8 mouse cellular contexts compared by ENCODE assay signal in the genomic region with DNA sequence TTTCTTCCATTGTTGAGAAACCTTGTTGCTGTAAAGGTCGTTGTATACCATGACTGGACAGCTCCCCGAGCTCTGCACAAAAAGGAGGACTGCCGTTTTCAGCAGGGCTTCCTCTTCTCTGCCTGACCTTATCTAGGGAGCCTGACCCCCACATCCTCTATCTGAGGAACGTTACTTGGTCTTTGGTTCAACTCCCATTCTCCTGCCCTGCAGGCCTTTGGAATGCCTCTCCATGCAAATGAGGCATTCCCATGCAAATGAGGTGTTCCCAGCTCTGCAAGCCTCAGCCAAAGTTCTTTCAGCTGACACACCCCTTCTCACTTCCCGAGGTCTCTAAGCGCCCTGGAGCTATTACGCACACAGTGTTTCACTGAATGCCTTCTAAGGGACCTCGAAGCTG. TPM values are rescaled to one million over a fixed set of nuclear protein-coding genes. Genes with fewer than 3 reads are reported as not detected.
DNase-seq lines count a peak whose midpoint lies in the region; ATAC-seq and TF ChIP-seq lines count a peak whose summit lies in the region.
"Had no signal": no experiment of that assay in that cellular context is flagged by ENCODE, and none has a peak within 500 bp of the region (broad histone marks: within the 10 kb centered on the region; RNA-seq: fewer than 3 reads in every experiment).

No protein-coding gene starts in this region.

- TF ChIP-seq CTCF in ES-Bruce4 (IDR thresholded peaks at IDR 0.05; ENCODE audit: low read depth, low read length): no peak

- no peak for ATAC-seq in liver, embryonic 11.5 days (replicated peaks; ENCODE audit: low FRiP score)

- no peaks in the 10 kb centered on the region for H3K36me3 ChIP-seq in ES-Bruce4 (ENCODE audit: control insufficient read depth, insufficient read depth, low read length, poor library complexity, severe bottlenecking)
- no peaks in the 10 kb centered on the region for H3K36me3 ChIP-seq in liver, embryonic 11.5 days (ENCODE audit: control insufficient read depth, insufficient read depth, low read length)
- H3K36me3 ChIP-seq: lung, embryonic 15.5 days had no signal

- H3K27me3 ChIP-seq in ES-Bruce4 (ENCODE audit: control insufficient read depth, insufficient read depth, low read length, poor library complexity, severe bottlenecking): no peaks in the 10 kb centered on the region
- H3K27me3 ChIP-seq in liver, embryonic 11.5 days (replicated peaks; ENCODE audit: control insufficient read depth, insufficient read depth, low read length): peaks cover 2% of the 10 kb centered on the region; the same call in 1 of the 2 replicates
- H3K27me3 ChIP-seq: lung, embryonic 15.5 days had no signal

- TF ChIP-seq EP300 in ES-Bruce4 (IDR thresholded peaks at IDR 0.05; ENCODE audit: insufficient read depth, low read depth, low read length): peak; percentile 98

- 7% methylated on average over 8 of the region's 8 CpGs for WGBS in liver, embryonic 11.5 days

- TF ChIP-seq POLR2A in ES-Bruce4 (IDR thresholded peaks at IDR 0.05; ENCODE audit: insufficient read depth, low read length): no peak

- intact Hi-C loops in left cerebral cortex, postnatal 14 days (cut with DNase I): no loop called here

- H3K9me3 ChIP-seq in ES-Bruce4 (replicated peaks; ENCODE audit: control insufficient read depth, insufficient read depth, low read length, poor library complexity, severe bottlenecking): no peaks in the 10 kb centered on the region
- H3K9me3 ChIP-seq in liver, embryonic 11.5 days (ENCODE audit: control insufficient read depth, low read length): no peaks in the 10 kb centered on the region
- H3K9me3 ChIP-seq: lung, embryonic 15.5 days had no signal

- no peak overlapping the region for H3K4me3 ChIP-seq in ES-Bruce4 (ENCODE audit: low read depth, low read length)
- no peak overlapping the region for H3K4me3 ChIP-seq in liver, embryonic 11.5 days (ENCODE audit: low read depth, low read length)
- H3K4me3 ChIP-seq: lung, embryonic 15.5 days had no signal

- H3K9ac ChIP-seq in ES-Bruce4 (ENCODE audit: low read depth, poor library complexity, severe bottlenecking): no peak overlapping the region
- H3K9ac ChIP-seq in liver, embryonic 11.5 days (ENCODE audit: low read depth, low read length): no peak overlapping the region
- H3K9ac ChIP-seq: lung, embryonic 15.5 days had no signal

- peaks cover 17% of the 10 kb centered on the region for H3K4me1 ChIP-seq in ES-Bruce4 (ENCODE audit: control insufficient read depth, insufficient read depth, low read length)
- H3K4me1 ChIP-seq in liver, embryonic 11.5 days (replicated peaks; ENCODE audit: control insufficient read depth, insufficient read depth, low read length): peaks cover 40% of the 10 kb centered on the region

- peak; percentile 31 for DNase-seq in 3T3-L1 (ENCODE audit: low read depth, low spot score)
- peak; percentile 37 to 38 for DNase-seq in heart, adult 9 months (ENCODE audit: low spot score in 2 of 2)
- no peak for DNase-seq in liver, embryonic 11.5 days (ENCODE audit: low spot score)
- DNase-seq in left cerebral cortex, adult 8-10 months (ENCODE audit: low spot score in 2 of 2): no peak
- DNase-seq in right cerebral cortex, postnatal 14 days: no peak
- no peak for DNase-seq in left cerebral cortex, postnatal 14 days (ENCODE audit: low spot score in 2 of 2)

- peak overlapping the region; percentile 66 for H3K27ac ChIP-seq in ES-Bruce4 (ENCODE audit: insufficient read depth, low read length)
- H3K27ac ChIP-seq in liver, embryonic 11.5 days (ENCODE audit: low read depth, low read length): peak overlapping the region; percentile 9; the same call in 1 of the 2 replicates
- H3K27ac ChIP-seq: lung, embryonic 15.5 days had no signal

- peak overlapping the region; percentile 28 for H3K4me2 ChIP-seq in liver, embryonic 11.5 days
- H3K4me2 ChIP-seq: lung, embryonic 15.5 days had no signal

RNA-seq across cellular contexts. Expression of a gene that starts 26.0 kb away (rescaled TPM):
- 7.1 and 9.0 TPM in 2 replicates for polyA plus RNA-seq in ES-Bruce4 (2011; ENCODE audit: insufficient read depth, insufficient read length, low read depth, missing spikeins)
- 3.9 and 4.1 TPM in 2 replicates for polyA plus RNA-seq in liver, embryonic 11.5 days (2014; fragmentation: Nextera tagmentation; extraction: Ambion mirVana)
- 10 to 100 TPM; 34.6 to 40.0 (median 38.4) TPM for total RNA-seq in left cerebral cortex, adult 8-10 months (2022)
- 10 to 100 TPM; 33.7 to 38.0 TPM for total RNA-seq in left cerebral cortex, postnatal 14 days (2021)

RNA-seq across cellular contexts. Expression of a gene that starts 37.7 kb away (rescaled TPM):
- polyA plus RNA-seq in ES-Bruce4 (2011; ENCODE audit: insufficient read depth, insufficient read length, low read depth, missing spikeins): 16.8 and 18.9 TPM in 2 replicates
- 32.2 and 33.3 TPM in 2 replicates for polyA plus RNA-seq in liver, embryonic 11.5 days (2014; fragmentation: Nextera tagmentation; extraction: Ambion mirVana)
- total RNA-seq in left cerebral cortex, adult 8-10 months (2022): 1 to 10 TPM; 2.8 to 4.8 (median 4.4) TPM
- 1 to 10 TPM; 3.5 to 4.7 TPM for total RNA-seq in left cerebral cortex, postnatal 14 days (2021)

Comparison
In these comparisons a context has a peak if more than half of its experiments do, and no peak if none do; other contexts are left out.
1. DNase-seq: peak in 3T3-L1 (single experiment) and heart, adult 9 months (2 of 2); none in liver, embryonic 11.5 days (single experiment), left cerebral cortex, adult 8-10 months (0 of 2), right cerebral cortex, postnatal 14 days (single experiment) and left cerebral cortex, postnatal 14 days (0 of 2).